Mouse (Mus musculus) neutrophil, adult 5-6 weeks (primary cell): Measurements from ENCODE around the gene Cyp2j13. TPM values are rescaled to one million over a fixed set of nuclear protein-coding genes. Genes with fewer than 3 reads are reported as not detected.
"Not testable (repeated sequence)": the region's sequence is repeated elsewhere in the genome, so short reads cannot be mapped to it uniquely, and the experiment has no call there.

Experiments
- ATAC-seq: fragments of 151-379, 151-347 bp; 2 replicates; pipeline ENCODE4 v1.8.0; 2017; ENCODE audit warnings: mild to moderate bottlenecking, moderate TSS enrichment; ENCODE audit not compliant: insufficient number of reproducible peaks, poor library complexity, low FRiP score, severe bottlenecking; ENCODE audit errors: extremely low read depth
- total RNA-seq: library from RNA; stranded (forward); fragments of 200-1000 nt; gene quantifications from 2 replicates; pipeline ENCODE4 v1.2.3, GENCODE M21; 2017

The Cyp2j13 gene
- total RNA-seq, result not detected in 2 replicates

DNA sequence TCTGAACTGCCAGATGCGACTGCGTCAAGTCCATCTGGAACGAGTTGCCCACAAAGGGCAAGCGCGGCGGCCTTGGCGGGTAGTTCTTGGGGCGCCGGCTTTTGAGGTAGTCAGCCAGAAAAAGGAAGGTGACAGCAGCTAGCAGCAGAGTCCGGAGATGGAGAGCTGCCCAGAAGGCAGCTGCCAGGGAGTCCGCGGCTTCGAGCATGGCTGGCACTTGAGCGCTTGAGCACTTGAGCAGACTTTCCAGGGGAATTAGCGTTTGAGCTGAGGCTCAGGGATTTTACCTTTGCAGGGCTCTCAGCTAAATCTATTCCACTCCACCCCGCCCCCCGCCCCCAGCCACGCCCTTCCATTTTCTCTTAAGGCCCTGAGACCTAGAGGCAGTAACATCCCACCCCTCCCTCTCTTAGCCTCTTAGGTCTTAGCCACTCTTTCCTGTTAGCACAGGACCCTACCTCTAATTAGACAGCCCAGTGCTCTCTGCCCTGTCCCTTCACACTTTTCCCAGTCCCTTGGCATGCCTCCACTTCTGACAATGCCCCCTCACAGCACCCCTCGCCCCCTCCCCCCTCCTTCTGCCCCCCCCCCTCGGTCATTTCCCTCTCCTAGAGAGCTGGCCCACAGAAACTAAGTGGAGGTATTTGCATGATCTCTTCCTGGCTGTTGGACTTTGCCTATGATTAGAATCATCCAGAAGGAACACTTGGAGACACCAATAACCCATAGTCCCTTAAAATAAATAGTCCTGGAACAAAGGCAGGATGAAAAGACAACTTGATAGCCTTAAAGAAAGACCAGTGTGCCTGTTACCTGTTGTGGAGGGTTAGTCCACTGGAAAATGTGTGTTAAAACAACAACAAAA lies at the start of gene Cyp2j13:
Gene Cyp2j13 (minus strand): TSS at position 286 of the 865 bp plus-strand sequence.
- no peak for ATAC-seq

DNA sequence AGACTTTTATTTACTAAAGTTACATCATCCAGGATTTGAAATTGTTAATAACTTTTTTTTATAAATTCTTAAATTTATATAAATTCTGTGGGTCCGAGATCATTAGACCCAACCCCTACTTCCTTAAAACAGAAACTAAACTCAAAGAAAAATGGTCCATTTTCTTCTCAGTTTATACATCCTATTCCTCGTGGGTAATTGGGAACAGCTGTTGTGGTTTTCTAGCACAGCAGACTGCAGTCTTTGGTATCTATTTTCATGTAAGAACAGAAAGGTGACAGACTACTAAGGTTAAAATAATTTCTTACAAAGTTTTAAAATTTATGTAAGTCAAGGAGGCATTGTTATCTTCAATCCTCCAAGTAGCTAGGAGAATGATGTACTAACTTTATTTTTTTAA lies 19.5 kb upstream of the Cyp2j13 start:
- no peak for ATAC-seq

DNA sequence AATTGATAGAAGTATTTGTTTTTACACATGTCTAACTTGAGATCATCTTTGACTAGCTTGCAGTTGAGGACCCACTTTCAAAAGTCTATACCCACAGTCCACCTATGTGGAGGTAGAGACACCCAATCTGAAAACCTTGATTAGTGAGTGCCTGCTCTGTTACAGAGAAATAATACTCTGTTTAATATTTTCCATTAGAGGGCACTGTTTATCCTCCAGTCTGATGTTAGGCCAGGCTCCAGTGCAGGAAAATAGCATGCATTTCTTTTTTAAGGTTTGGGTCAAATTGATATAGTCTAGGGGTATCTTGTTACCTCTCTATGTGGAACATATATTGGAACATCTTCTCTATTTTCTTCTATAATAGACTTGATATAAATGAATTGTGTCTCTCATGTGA lies 14.5 kb upstream of the Cyp2j13 start:
- ATAC-seq, result no peak

DNA sequence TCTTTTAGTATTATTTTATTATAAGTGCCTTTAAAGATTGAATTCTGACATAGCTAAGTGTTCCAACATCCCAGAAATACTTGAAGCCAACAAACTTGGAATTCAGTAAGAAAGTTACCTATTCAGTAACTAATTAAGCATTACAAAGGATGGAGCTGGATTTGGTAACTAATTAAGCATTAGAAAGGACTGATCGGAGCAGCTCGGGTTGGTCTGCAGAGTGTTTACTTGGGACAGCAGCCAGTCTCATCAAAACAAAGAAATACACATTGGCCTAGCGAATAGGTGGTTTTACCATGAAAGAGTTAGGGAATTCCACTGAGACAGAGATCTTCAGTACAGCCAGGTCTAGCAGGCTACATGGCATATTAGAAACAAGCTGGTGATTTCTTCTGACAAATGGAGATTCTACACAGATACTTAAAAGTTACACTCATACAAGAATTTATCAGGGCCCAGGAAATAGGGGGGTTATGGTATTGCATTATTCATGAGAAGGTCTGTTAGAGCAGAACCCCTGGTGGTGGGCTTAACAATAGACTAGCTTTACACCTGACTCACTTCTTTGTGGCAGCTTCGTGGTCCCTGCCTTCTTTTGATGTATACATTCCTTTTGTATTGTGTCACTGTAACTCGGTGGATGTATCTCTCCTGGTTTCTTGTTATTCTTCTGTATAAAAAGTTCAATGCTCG lies 12.2 kb upstream of the Cyp2j13 start:
- not testable (repeated sequence) for ATAC-seq

DNA sequence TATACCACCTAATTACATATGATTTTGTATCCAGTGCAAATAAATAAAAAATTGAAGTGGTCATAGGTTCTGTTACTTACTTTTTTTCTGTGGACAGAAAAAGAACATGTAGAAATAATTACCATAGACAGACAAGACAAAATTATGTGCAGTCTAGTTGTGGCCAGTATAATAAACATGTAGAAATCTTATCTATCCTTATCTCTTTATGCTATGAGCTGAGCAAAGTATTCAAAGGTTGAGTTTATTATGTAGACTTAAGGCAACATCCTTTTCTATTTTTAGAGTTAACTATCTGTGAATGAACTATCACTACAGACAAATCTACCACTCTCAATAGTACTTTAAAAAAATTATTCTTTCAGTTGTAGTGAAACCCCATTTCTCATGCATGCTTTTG lies 962 bp upstream of the Cyp2j13 start:
- no peak for ATAC-seq

DNA sequence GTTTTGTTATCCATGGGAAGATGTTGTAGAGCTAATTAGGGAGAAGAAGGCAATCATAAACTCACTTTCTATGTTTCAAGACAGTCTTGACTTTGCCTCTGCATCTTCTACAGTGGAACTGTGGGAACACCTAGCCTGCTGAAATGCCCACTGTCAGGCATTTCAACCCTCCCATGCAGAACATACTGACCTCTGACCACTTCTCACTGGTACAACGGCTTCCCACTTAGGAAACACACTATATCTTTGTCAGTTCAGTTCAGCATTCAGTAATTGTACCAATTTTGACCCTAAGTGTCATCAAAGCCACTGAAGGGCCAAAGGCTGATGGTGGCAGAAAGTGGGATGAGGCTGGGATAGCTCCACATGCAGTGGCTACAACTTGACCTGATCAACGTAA lies 15.3 kb downstream of the Cyp2j13 start:
- ATAC-seq, result no peak

DNA sequence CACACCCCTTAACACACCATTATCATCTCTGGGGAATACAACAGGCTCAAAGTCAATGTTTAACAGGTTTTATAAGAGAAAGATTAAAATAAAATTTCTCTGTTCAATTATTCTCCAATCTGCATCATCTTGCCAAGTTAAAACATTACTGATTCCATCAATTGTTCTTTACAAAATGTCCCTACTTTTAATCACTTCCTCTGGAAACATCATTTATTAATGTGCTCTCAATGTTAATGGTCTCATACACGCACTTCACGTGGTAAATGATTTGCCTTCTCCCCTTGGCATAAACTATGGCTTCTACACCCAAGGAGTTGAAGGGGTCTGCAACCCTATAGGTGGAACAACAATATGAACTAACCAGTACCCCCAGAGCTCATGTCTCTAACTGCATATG lies 17.2 kb downstream of the Cyp2j13 start:
- no peak for ATAC-seq

DNA sequence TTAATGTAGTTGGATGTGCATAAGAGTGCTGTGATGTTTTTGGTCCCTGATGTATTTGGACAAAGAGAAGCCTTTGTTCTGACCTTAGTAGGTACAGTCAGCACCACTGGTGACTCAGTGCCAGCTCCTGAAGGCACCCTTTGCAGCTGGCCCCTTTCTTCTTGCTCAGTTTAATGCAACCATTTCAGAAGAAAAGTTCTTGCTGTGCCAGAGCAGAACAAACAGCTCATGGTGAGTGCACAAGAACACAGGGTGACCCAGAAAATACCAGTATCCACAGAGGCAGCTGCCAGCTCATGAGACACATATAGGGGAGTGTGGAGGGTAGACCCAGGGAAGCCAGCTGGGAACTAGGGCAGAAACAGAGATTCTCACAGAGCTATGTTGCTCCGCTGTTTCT lies 48.9 kb downstream of the Cyp2j13 start:
- no peak for ATAC-seq

DNA sequence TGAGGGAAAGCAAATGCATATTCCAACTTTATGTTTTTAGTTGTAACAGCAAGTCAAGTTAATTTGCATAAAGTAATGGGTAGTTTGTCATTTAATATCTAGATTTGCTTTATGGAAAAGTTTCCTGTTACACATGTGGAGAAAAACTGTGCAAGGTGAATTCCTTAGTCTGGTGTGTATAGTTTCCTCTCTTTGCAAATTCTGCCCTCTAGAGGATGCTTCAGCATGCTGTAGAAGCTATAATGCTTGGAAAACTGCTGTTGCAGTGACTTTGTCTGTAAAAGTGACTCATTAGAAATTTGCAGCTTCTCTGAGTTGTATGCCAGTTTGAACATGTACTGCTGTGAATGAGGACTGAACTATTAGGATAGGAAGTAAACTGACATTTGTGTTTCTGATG lies 54.5 kb downstream of the Cyp2j13 start:
- no peak for ATAC-seq

DNA sequence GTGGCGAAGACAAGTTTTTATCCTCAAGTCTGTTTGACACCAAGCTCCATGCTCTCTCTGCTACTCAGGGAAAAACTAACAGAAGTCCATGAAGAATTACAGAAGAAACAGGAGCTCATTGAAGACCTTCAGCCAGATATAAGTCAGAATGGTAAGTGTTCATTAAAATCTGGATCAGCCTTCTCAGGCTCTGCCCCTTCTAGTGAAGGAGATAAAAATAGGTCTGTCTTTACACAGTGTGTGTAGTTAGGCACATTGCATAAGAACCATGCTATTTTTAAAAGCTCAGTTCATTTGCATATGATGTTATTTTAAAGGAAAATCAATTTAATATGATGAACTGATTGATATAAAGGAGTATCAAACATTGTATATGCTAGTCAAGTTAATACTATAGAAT lies 60.5 kb downstream of the Cyp2j13 start:
- ATAC-seq, result no peak

DNA sequence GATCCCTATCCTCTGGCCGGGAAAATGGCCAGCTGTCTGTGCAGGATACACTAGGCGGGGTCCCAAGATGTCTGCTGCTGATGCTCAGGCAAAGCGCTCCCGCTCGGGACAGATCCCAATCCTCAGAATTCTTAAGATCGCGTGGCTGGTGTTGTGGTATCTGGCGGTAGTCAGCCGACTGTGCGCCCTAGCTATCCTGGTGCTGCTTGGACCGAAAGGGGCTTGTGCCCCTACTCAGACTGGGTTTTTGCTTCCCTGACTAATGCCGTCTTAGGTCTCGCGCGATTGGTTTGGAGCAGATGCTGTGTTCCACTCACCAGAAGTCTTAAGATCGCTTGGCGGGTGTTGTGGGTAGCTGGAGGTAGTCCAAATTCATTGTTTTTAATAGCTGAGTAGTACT lies 95.1 kb downstream of the Cyp2j13 start:
- not testable (repeated sequence) for ATAC-seq

Other genes with a start within 250 kb of the Cyp2j13 start
- gene Hook1, start 110.3 kb downstream of the Cyp2j13 start, total RNA-seq, result 28.0 and 40.6 TPM in 2 replicates
- not detected in 2 replicates for gene Cyp2j12, start 63.6 kb upstream of the Cyp2j13 start, total RNA-seq
- gene Cyp2j7, start 159.1 kb upstream of the Cyp2j13 start, total RNA-seq, result not detected in 2 replicates